Mouse (Mus musculus): Measurements from ENCODE around the gene Plpp2.

Plpp2 gene

GRCm38 (mm10) chr10:79548971-79549723, 15.6 kb upstream of the Plpp2 start:
- DNase-seq (ENCODE audit: low spot score) = peak; percentile 39

- peak; percentile 35 for DNase-seq (ENCODE audit: low spot score)
Observed at GRCm38 (mm10) chr10:79548546-79548945, 14.9 kb upstream of the Plpp2 start.

GRCm38 (mm10) chr10:79547148-79547675, 13.6 kb upstream of the Plpp2 start:
- peak; percentile 36 for DNase-seq (ENCODE audit: low spot score)

GRCm38 (mm10) chr10:79546483-79546882, 12.9 kb upstream of the Plpp2 start:
- DNase-seq (ENCODE audit: low spot score) = peak; percentile 30

GRCm38 (mm10) chr10:79545891-79546290, 12.3 kb upstream of the Plpp2 start:
- peak; percentile 35 for DNase-seq (ENCODE audit: low spot score)

- peak; percentile 28 for DNase-seq (ENCODE audit: low spot score)
Observed at GRCm38 (mm10) chr10:79544631-79545030, 11.0 kb upstream of the Plpp2 start.

GRCm38 (mm10) chr10:79543884-79544597, 10.4 kb upstream of the Plpp2 start:
- DNase-seq (ENCODE audit: low spot score) = peak; percentile 35

- peak; percentile 49 for DNase-seq (ENCODE audit: low spot score)
Observed at GRCm38 (mm10) chr10:79542171-79542570, 8.6 kb upstream of the Plpp2 start.

GRCm38 (mm10) chr10:79541522-79541921, 7.9 kb upstream of the Plpp2 start:
- peak; percentile 38 for DNase-seq (ENCODE audit: low spot score)

GRCm38 (mm10) chr10:79540746-79541145, 7.2 kb upstream of the Plpp2 start:
- peak; percentile 38 for DNase-seq (ENCODE audit: low spot score)

GRCm38 (mm10) chr10:79539701-79540495, 6.3 kb upstream of the Plpp2 start:
- DNase-seq (ENCODE audit: low spot score) = peak; percentile 39

GRCm38 (mm10) chr10:79538873-79539272, 5.3 kb upstream of the Plpp2 start:
- DNase-seq (ENCODE audit: low spot score) = no peak

- peak; percentile 36 for DNase-seq (ENCODE audit: low spot score)
Observed at GRCm38 (mm10) chr10:79538323-79538722, 4.7 kb upstream of the Plpp2 start.

GRCm38 (mm10) chr10:79537781-79538180, 4.2 kb upstream of the Plpp2 start:
- DNase-seq (ENCODE audit: low spot score) = peak; percentile 31

- peak; percentile 40 for DNase-seq (ENCODE audit: low spot score)
Observed at GRCm38 (mm10) chr10:79537271-79537670, 3.7 kb upstream of the Plpp2 start.

GRCm38 (mm10) chr10:79536461-79537080, 3.0 kb upstream of the Plpp2 start:
- DNase-seq (ENCODE audit: low spot score) = peak; percentile 24

- no peak for DNase-seq (ENCODE audit: low spot score)
Observed at GRCm38 (mm10) chr10:79535431-79535830, 1.8 kb upstream of the Plpp2 start.

- peak; percentile 28 for DNase-seq (ENCODE audit: low spot score)
Observed at GRCm38 (mm10) chr10:79534426-79534825, 830 bp upstream of the Plpp2 start.

GRCm38 (mm10) chr10:79532678-79533077, 918 bp downstream of the Plpp2 start:
- DNase-seq (ENCODE audit: low spot score) = no peak

GRCm38 (mm10) chr10:79531593-79531992, 2.0 kb downstream of the Plpp2 start:
- DNase-seq (ENCODE audit: low spot score) = no peak

- no peak for DNase-seq (ENCODE audit: low spot score)
Observed at GRCm38 (mm10) chr10:79530721-79531120, 2.9 kb downstream of the Plpp2 start.

- DNase-seq (ENCODE audit: low spot score) = no peak
Observed at GRCm38 (mm10) chr10:79530241-79530640, 3.4 kb downstream of the Plpp2 start.

Data from testis, postnatal 10 days (tissue).